Mouse (Mus musculus): ENCODE data around the gene Atg4d. TPM values are rescaled to one million over a fixed set of nuclear protein-coding genes. Genes with fewer than 3 reads are reported as not detected.

Gene Atg4d
- total RNA-seq, 1 experiment = 23.8 TPM

GRCm38 (mm10) chr9:21313394-21313793 lies 48.3 kb downstream of the Atg4d start:
- in situ Hi-C loops (cut with MboI; ENCODE audit: low sequenced_read_pairs in 2 of 2, unreplicated experiment in 2 of 2) = no loop called here
- Histone ChIP-seq H3K4me1 (ENCODE audit: control insufficient read depth in 2 of 2, insufficient read depth in 2 of 2, low read length in 2 of 2, poor library complexity in 1 of 2) (peaks cover 3 to 19% of the 10 kb centered on the region in 2 experiments; a peak in 1 of 4 replicates), H3K4me3 (ENCODE audit: insufficient read depth in 1 of 2, low read depth in 1 of 2, low read length in 2 of 2, poor library complexity in 1 of 2, severe bottlenecking in 1 of 2) (no peak overlapping the region), H3K36me3 (ENCODE audit: control insufficient read depth, insufficient read depth, low read length, poor library complexity, severe bottlenecking) (no peaks in the 10 kb centered on the region), H3K27ac (ENCODE audit: insufficient read depth, low read depth, low read length, poor library complexity, severe bottlenecking) (no peak overlapping the region), H3K9me3 (ENCODE audit: control insufficient read depth, insufficient read depth, low read depth, low read length) (no peaks in the 10 kb centered on the region), H3K9ac (ENCODE audit: insufficient read depth, low read depth, low read length, poor library complexity, severe bottlenecking) (peak overlapping the region; percentile 15; the same call in 1 of the 2 replicates)
- TF ChIP-seq ZC3H11A (IDR thresholded peaks at IDR 0.05; ENCODE audit: borderline replicate concordance, low read depth, low read length) = peak; percentile 71; the same call in 1 of the 2 replicates
- TF ChIP-seq ZNF384 (IDR thresholded peaks at IDR 0.05; ENCODE audit: low read depth, low read length) = no peak
- TF ChIP-seq CHD2 (IDR thresholded peaks at IDR 0.05; ENCODE audit: low read depth, low read length) = no peak
- TF ChIP-seq HCFC1 (IDR thresholded peaks at IDR 0.05; ENCODE audit: borderline replicate concordance, insufficient read depth, low read length) = no peak
- TF ChIP-seq MAFK (IDR thresholded peaks at IDR 0.05; ENCODE audit: insufficient read depth, low read depth, low read length) = no peak
- DNase-seq (ENCODE audit: low read depth, low spot score) = peak; percentile 83

DNA sequence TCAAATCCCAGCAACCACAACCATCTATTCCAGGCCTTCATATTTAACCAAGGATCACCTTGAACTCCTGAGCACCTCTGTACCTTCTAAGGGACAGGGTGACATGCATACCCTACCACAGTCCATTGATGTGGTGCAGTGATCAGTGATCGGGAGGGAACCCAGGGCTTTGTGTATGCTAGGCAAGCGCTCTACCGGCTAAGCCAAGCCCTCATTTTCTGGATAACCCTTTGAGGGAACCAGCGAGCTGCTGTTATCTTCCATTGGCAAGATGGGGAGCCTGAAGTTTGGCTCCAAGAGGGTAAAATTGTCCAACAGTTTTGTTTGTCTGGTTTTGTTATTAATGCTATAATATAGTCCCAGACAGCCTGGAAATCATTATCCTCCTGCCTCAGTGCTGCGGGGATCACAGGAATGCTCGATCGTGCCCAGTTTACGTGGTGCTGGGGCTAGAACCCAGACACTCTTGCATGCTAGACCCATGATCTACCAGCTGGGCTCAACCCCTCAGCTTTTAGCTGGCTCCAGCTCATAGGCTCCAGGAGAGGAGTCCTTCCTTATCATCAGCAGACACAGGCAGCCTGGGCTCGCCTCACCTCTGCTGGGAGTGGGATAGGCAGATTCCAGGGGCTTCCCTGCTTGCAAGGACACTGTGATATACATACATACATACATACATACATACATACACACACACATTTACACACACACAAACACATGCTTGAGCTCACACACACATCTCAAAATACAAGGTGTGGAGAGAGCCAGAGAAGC lies 49.5 kb downstream of the Atg4d start:
- Histone ChIP-seq H3K4me3 (ENCODE audit: insufficient read depth in 1 of 2, low read depth in 1 of 2, low read length in 2 of 2, poor library complexity in 1 of 2, severe bottlenecking in 1 of 2) (no peak overlapping the region), H3K36me3 (ENCODE audit: control insufficient read depth, insufficient read depth, low read length, poor library complexity, severe bottlenecking) (no peaks in the 10 kb centered on the region), H3K27ac (ENCODE audit: insufficient read depth, low read depth, low read length, poor library complexity, severe bottlenecking) (no peak overlapping the region), H3K9me3 (ENCODE audit: control insufficient read depth, insufficient read depth, low read depth, low read length) (no peaks in the 10 kb centered on the region), H3K9ac (ENCODE audit: insufficient read depth, low read depth, low read length, poor library complexity, severe bottlenecking) (no peak overlapping the region), H3K4me1 (ENCODE audit: control insufficient read depth in 2 of 2, insufficient read depth in 2 of 2, low read length in 2 of 2, poor library complexity in 1 of 2) (peaks cover 3 to 15% of the 10 kb centered on the region in 2 experiments; a peak in 1 of 4 replicates)
- in situ Hi-C loops (cut with MboI; ENCODE audit: low sequenced_read_pairs in 2 of 2, unreplicated experiment in 2 of 2) = no loop called here
- TF ChIP-seq ZNF384 (IDR thresholded peaks at IDR 0.05; ENCODE audit: low read depth, low read length) (no peak), MAFK (IDR thresholded peaks at IDR 0.05; ENCODE audit: insufficient read depth, low read depth, low read length) (no peak), HCFC1 (IDR thresholded peaks at IDR 0.05; ENCODE audit: borderline replicate concordance, insufficient read depth, low read length) (no peak), CHD2 (IDR thresholded peaks at IDR 0.05; ENCODE audit: low read depth, low read length) (no peak), ZC3H11A (IDR thresholded peaks at IDR 0.05; ENCODE audit: borderline replicate concordance, low read depth, low read length) (no peak)
- no peak for DNase-seq (ENCODE audit: low read depth, low spot score)

GRCm38 (mm10) chr9:21315421-21315820 lies 50.3 kb downstream of the Atg4d start:
- DNase-seq (ENCODE audit: low read depth, low spot score) = no peak
- no peak overlapping the region; the same call in 1 of the 2 replicates for H3K27ac ChIP-seq (ENCODE audit: insufficient read depth, low read depth, low read length, poor library complexity, severe bottlenecking)
- H3K4me1 ChIP-seq (ENCODE audit: control insufficient read depth in 2 of 2, insufficient read depth in 2 of 2, low read length in 2 of 2, poor library complexity in 1 of 2) = peaks cover 6 to 15% of the 10 kb centered on the region in 2 experiments; a peak in 2 of 4 replicates
- H3K9ac ChIP-seq (ENCODE audit: insufficient read depth, low read depth, low read length, poor library complexity, severe bottlenecking) = peak overlapping the region; percentile 19; the same call in 1 of the 2 replicates
- no peaks in the 10 kb centered on the region for H3K36me3 ChIP-seq (ENCODE audit: control insufficient read depth, insufficient read depth, low read length, poor library complexity, severe bottlenecking)
- TF ChIP-seq HCFC1 (IDR thresholded peaks at IDR 0.05; ENCODE audit: borderline replicate concordance, insufficient read depth, low read length) = no peak
- TF ChIP-seq ZNF384 (IDR thresholded peaks at IDR 0.05; ENCODE audit: low read depth, low read length) = no peak
- no peak for TF ChIP-seq MAFK (IDR thresholded peaks at IDR 0.05; ENCODE audit: insufficient read depth, low read depth, low read length)
- TF ChIP-seq ZC3H11A (IDR thresholded peaks at IDR 0.05; ENCODE audit: borderline replicate concordance, low read depth, low read length) = no peak
- TF ChIP-seq CHD2 (IDR thresholded peaks at IDR 0.05; ENCODE audit: low read depth, low read length) = no peak
- H3K4me3 ChIP-seq (ENCODE audit: insufficient read depth in 1 of 2, low read depth in 1 of 2, low read length in 2 of 2, poor library complexity in 1 of 2, severe bottlenecking in 1 of 2) = no peak overlapping the region
- H3K9me3 ChIP-seq (ENCODE audit: control insufficient read depth, insufficient read depth, low read depth, low read length) = no peaks in the 10 kb centered on the region
- in situ Hi-C loops (cut with MboI; ENCODE audit: low sequenced_read_pairs in 2 of 2, unreplicated experiment in 2 of 2) = no loop called here

GRCm38 (mm10) chr9:21316696-21317095 lies 51.6 kb downstream of the Atg4d start:
- Histone ChIP-seq H3K36me3 (ENCODE audit: control insufficient read depth, insufficient read depth, low read length, poor library complexity, severe bottlenecking) (no peaks in the 10 kb centered on the region), H3K9ac (ENCODE audit: insufficient read depth, low read depth, low read length, poor library complexity, severe bottlenecking) (no peak overlapping the region), H3K4me1 (ENCODE audit: control insufficient read depth in 2 of 2, insufficient read depth in 2 of 2, low read length in 2 of 2, poor library complexity in 1 of 2) (peaks cover 7 to 14% of the 10 kb centered on the region in 2 experiments), H3K27ac (ENCODE audit: insufficient read depth, low read depth, low read length, poor library complexity, severe bottlenecking) (no peak overlapping the region), H3K4me3 (ENCODE audit: insufficient read depth in 1 of 2, low read depth in 1 of 2, low read length in 2 of 2, poor library complexity in 1 of 2, severe bottlenecking in 1 of 2) (no peak overlapping the region), H3K9me3 (ENCODE audit: control insufficient read depth, insufficient read depth, low read depth, low read length) (no peaks in the 10 kb centered on the region)
- in situ Hi-C loops (cut with MboI; ENCODE audit: low sequenced_read_pairs in 2 of 2, unreplicated experiment in 2 of 2) = no loop called here
- no peak for DNase-seq (ENCODE audit: low read depth, low spot score)
- TF ChIP-seq CHD2 (IDR thresholded peaks at IDR 0.05; ENCODE audit: low read depth, low read length) (no peak), HCFC1 (IDR thresholded peaks at IDR 0.05; ENCODE audit: borderline replicate concordance, insufficient read depth, low read length) (no peak), ZC3H11A (IDR thresholded peaks at IDR 0.05; ENCODE audit: borderline replicate concordance, low read depth, low read length) (no peak), MAFK (IDR thresholded peaks at IDR 0.05; ENCODE audit: insufficient read depth, low read depth, low read length) (no peak), ZNF384 (IDR thresholded peaks at IDR 0.05; ENCODE audit: low read depth, low read length) (no peak)

All from ES-E14 (cell line).